Mouse (Mus musculus) cortical plate, adult 2 months (tissue): ENCODE results near the gene Eif4g3.

Source experiments
- CTCF ChIP-seq: fragments of 200-500 bp; IDR thresholded peaks from 2 replicates; pipeline ENCODE4 v1.5.1; 2011; ENCODE audit warnings: mild to moderate bottlenecking, control low read depth, low read length; ENCODE audit not compliant: insufficient read depth; ENCODE audit errors: extremely low read depth
- POLR2A ChIP-seq: fragments of 200-500 bp; IDR thresholded peaks from 2 replicates; pipeline ENCODE4 v1.6.1; 2011; ENCODE audit warnings: mild to moderate bottlenecking, low read length, control low read depth; ENCODE audit not compliant: insufficient read depth; ENCODE audit errors: extremely low read depth

GRCm38 (mm10) chr4:137943540-137943939 is 49.3 kb upstream of the Eif4g3 start:
- TF ChIP-seq POLR2A (no peak), CTCF (no peak)
